Mouse (Mus musculus) spleen, adult 18-20 months (tissue): Measurements from ENCODE around the gene Slc25a45.

Experiments
- DNase-seq, 2 experiments: peaks; one replicate each; pipeline ENCODE4 v3.0.0; 2022; ENCODE audit warnings: mixed read lengths in 2 of 2

Slc25a45 gene

GRCm38 (mm10) chr19:5877618-5878361 lies at the start of gene Slc25a45:
Gene Slc25a45 (plus strand): TSS chr19:5877808.
- peak; percentile 55 to 72 for DNase-seq

DNA sequence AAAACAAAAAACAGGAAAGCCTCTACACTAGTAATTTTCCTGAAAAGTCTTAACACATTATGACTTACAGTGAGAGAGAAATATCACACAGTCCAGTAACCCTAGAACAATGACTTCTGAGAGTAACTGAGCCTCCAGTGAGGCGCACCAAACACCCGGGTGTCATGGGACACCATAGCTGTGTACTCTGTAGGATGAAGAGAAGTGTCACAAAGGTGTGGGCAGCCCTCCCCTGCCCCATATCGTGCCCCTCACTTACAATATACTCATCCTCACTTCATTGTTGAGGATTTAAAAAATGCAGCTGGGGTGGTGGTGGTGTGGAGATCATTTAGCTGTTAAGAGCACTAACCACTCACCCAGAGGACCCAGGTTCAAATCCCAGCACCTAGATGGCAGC lies 49.5 kb upstream of the Slc25a45 start:
- no peak for DNase-seq

- no peak for DNase-seq
Measured at GRCm38 (mm10) chr19:5828905-5829304, 48.7 kb upstream of the Slc25a45 start.

- DNase-seq = no peak
Measured at GRCm38 (mm10) chr19:5829958-5830615, 47.5 kb upstream of the Slc25a45 start.

DNA sequence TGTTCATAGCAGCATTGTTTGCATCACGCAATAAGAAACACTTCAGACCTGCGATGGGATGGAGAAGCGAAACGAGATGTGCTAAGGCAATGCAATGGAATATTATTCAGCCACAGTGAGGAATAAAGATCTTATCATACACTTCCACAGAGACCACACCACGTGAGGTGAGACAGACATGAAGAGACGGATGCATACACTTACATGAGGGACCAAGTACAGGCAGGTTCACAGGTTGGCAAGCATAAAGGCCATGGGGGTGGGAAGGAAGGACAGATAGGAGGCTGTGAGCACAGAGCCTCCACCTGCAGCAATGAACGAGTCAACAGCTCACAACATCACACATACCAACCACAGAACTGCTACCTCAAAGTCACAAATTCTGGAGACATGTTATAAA lies 46.8 kb upstream of the Slc25a45 start:
- no peak for DNase-seq

- no peak for DNase-seq
Measured at GRCm38 (mm10) chr19:5831224-5831957, 46.2 kb upstream of the Slc25a45 start.

DNA sequence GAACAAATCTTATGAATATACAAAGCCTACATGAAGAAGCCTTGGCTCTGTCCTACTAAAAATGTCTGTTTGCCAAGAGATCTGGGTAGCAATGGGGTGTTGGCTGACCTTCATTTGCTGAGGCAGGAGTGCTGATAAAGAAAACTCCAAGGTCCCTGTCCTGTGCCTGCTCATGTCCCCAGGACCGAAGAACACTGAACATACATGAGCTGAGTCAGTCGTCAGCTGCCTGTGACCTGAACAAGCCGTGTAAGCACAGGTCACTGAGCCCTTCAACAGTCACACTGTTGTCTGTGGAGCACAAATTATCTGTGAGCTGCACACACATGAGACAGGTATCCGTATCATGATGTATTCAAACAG lies 45.7 kb upstream of the Slc25a45 start:
- DNase-seq = no peak

GRCm38 (mm10) chr19:5832326-5832725 lies 45.3 kb upstream of the Slc25a45 start:
- no peak for DNase-seq

DNA sequence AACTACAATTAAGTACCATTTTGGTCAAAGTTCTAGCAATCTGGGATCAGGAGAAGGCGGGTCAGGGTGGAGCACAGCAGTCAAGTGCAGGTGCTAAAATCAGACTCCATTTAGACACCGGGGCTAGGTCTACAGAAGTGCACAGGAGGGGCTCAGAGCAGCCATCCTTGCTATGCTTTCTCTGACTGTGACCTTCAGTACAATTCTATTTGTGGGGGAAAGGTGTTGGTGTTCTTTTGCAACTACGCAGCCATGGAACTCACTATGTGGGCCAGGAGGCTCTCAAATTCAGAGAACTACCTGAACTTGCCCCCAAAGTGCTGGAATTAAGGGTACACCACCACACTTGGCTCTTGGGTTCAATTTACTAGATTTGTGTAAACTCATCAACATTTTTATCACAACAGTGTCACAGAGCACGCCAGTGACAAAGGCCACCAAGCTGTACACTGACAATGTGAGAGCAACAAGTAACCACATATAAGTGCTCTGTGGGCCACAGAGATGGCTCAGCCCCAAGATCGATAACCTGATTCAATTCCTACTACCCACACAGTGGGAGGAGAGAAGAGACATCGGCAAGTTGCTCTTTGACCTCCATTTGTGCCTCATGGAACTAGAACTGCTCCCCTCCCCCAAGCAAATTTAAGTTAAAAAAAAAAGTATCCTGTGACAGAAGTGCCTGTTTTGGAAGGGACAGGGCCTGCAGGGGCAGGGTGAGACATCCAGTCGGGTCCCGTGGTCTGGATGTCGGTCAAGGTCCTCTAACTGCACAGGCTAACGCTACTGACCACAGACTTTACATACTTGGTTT lies 44.1 kb upstream of the Slc25a45 start:
- no peak for DNase-seq

- DNase-seq = no peak
Measured at GRCm38 (mm10) chr19:5834260-5834925, 43.2 kb upstream of the Slc25a45 start.

- DNase-seq = no peak
Measured at GRCm38 (mm10) chr19:5835054-5835921, 42.3 kb upstream of the Slc25a45 start.

DNA sequence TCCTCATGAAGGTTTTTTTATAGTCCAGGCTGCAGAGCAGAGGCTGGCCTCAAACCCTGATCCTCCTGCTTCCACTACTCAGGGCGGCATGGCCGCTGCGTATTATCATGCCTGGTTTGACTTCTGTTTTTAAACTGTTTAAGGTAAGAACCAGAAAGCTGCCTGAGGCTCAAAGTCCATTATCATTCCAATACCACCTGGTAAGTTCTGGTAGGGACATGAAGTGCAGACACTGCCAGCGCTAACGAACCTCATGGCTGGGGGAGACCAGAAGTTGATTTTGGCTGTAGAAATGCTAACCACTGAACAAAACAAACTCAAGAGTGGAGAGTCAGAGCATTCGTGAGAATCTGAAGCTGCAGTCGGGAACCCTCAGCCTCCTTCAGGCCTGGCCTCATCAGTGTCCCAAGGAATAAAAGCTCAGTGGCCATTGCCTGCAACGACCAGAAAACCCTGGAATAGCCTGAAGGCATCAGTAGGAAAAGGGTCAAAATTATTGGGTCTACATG lies 41.6 kb upstream of the Slc25a45 start:
- no peak for DNase-seq

- no peak for DNase-seq
Measured at GRCm38 (mm10) chr19:5836941-5837572, 40.6 kb upstream of the Slc25a45 start.

GRCm38 (mm10) chr19:5837606-5838005 lies 40.0 kb upstream of the Slc25a45 start:
- no peak for DNase-seq

GRCm38 (mm10) chr19:5838136-5838891 lies 39.3 kb upstream of the Slc25a45 start:
- DNase-seq = no peak

DNA sequence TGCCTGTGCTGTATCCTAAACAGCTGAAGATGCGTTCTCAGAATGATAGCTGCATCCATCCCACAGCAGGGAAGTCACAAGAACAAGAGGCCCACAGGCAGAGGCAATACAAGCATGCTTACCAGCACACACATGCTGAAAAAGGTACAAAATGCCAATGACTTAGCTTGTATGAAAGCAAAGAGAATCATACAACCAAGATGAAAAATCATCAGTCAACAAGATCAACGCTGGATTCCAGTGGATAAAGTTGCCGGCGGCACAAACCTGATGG lies 38.8 kb upstream of the Slc25a45 start:
- no peak for DNase-seq

GRCm38 (mm10) chr19:5839317-5840085 lies 38.1 kb upstream of the Slc25a45 start:
- DNase-seq = no peak

- no peak for DNase-seq
Measured at GRCm38 (mm10) chr19:5840086-5840889, 37.3 kb upstream of the Slc25a45 start.
